Mouse (Mus musculus) megakaryocyte, embryonic 14.5 days (primary cell): ENCODE measurements around the gene Slc10a7.

Source experiments
- FLI1 ChIP-seq: IDR thresholded peaks from 2 replicates; pipeline ENCODE4 v1.6.1; 2012; ENCODE audit warnings: low read length, inconsistent platforms, mixed read lengths
- GATA1 ChIP-seq: IDR thresholded peaks from 3 replicates; pipeline ENCODE4 v1.6.1; 2012; ENCODE audit warnings: mixed read lengths, low read length, inconsistent platforms, borderline replicate concordance

DNA sequence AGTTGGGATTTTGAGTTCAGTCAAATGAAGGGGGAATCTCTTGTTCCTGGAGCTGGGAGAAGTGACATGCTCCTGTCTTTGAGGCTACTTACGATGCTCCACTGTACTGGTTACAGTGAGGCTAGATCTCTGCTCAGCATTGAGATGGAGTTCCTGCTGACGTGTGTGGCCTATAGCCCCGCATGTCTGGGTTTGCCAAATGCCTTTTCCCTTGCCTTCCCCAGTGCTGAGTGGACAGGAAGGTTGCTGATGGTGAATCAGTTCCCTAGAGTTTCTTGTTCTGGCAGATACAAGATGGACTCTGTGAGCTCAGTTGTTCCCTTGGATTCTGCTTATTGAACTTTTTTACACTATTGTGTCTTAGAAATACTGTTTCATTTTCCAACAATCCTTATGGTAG is 1.8 kb downstream of the Slc10a7 start:
- TF ChIP-seq GATA1 (no peak), FLI1 (no peak)
